15 mouse cellular contexts compared by ENCODE assay signal in the genomic region with DNA sequence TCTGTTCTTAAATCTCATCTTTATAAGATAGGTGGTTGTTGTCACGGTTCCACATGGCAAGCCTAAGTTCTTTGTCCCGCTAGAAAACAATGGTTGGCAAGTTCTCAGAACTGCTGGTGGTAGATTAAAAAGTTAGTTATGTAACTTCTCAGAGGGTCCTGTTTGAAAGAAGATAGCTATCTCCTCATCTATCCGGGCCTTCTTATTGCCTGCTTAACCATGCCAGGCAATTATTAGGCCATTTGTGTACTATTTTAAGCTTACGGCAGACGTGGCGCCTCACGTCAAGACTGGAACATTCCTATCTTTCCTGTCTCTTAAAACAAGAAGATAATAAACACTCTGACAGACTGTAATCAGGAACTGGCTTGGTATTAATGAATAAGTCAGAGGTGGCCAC.
"Had no signal": no experiment of that assay in that cellular context is flagged by ENCODE, and none has a peak within 500 bp of the region (broad histone marks: within the 10 kb centered on the region; RNA-seq: fewer than 3 reads in every experiment).

No protein-coding gene starts in this region.

- ATAC-seq: liver, embryonic 12.5 days; midbrain, embryonic 16.5 days had no signal

- H3K9ac ChIP-seq: kidney, embryonic 15.5 days; limb, embryonic 15.5 days; liver, embryonic 12.5 days; midbrain, embryonic 12.5 days; neural tube, embryonic 13.5 days had no signal

- H3K36me3 ChIP-seq: kidney, embryonic 15.5 days; limb, embryonic 15.5 days; liver, embryonic 12.5 days; midbrain, embryonic 12.5 days; neural tube, embryonic 13.5 days had no signal

- H3K4me3 ChIP-seq: kidney, embryonic 15.5 days; limb, embryonic 15.5 days; liver, embryonic 12.5 days; midbrain, embryonic 12.5 days; neural tube, embryonic 13.5 days had no signal

- H3K4me2 ChIP-seq: kidney, embryonic 15.5 days; limb, embryonic 15.5 days; liver, embryonic 12.5 days; midbrain, embryonic 12.5 days; neural tube, embryonic 13.5 days had no signal

- H3K27me3 ChIP-seq: kidney, embryonic 15.5 days; limb, embryonic 15.5 days; liver, embryonic 12.5 days; midbrain, embryonic 12.5 days; neural tube, embryonic 13.5 days had no signal

- H3K27ac ChIP-seq: kidney, embryonic 15.5 days; limb, embryonic 15.5 days; liver, embryonic 12.5 days; midbrain, embryonic 12.5 days; neural tube, embryonic 13.5 days had no signal

- H3K9me3 ChIP-seq: kidney, embryonic 15.5 days; limb, embryonic 15.5 days; liver, embryonic 12.5 days; midbrain, embryonic 12.5 days; neural tube, embryonic 13.5 days had no signal

- H3K4me1 ChIP-seq: kidney, embryonic 15.5 days; limb, embryonic 15.5 days; liver, embryonic 12.5 days; midbrain, embryonic 12.5 days; neural tube, embryonic 13.5 days had no signal

- DNase-seq: kidney, adult 2 months; kidney, postnatal 25 days; layer of hippocampus, adult 9-11 months; layer of hippocampus, postnatal 36 days; retina, postnatal 1 day; right cerebral cortex, postnatal 4 days; spleen, adult 18-20 months; thymus, adult 18-20 months; thymus, postnatal 14 days had no signal
